Mouse (Mus musculus) forebrain, embryonic 14.5 days (tissue): ENCODE data around the gene Sptlc2. TPM values are rescaled to one million over a fixed set of nuclear protein-coding genes. Genes with fewer than 3 reads are reported as not detected.

Experiments used
- ATAC-seq: fragments of 200-750 bp; cut with Nextera tagmentation; 2 replicates; pipeline ENCODE4 v1.8.0; 2017; ENCODE audit warnings: mild to moderate bottlenecking, moderate library complexity
- DNase-seq: peaks from one replicate; pipeline ENCODE4 v3.0.0-alpha.2; 2015; ENCODE audit warnings: low spot score
- H3K27ac ChIP-seq: fragments of 300-500 bp; sonication (generic); 2 replicates; pipeline ENCODE4 v1.5.1; 2014; ENCODE audit warnings: low read depth, mild to moderate bottlenecking, control low read depth, low read length, moderate library complexity
- H3K27me3 ChIP-seq: fragments of 300-500 bp; sonication (generic); replicated peaks from 2 replicates; pipeline ENCODE4 v1.6.1; 2014; ENCODE audit warnings: low read length, control low read depth, mixed read lengths; ENCODE audit not compliant: control insufficient read depth, insufficient read depth
- H3K36me3 ChIP-seq: fragments of 300-500 bp; sonication (generic); 2 replicates; pipeline ENCODE4 v1.6.1; 2014; ENCODE audit warnings: low read length, control low read depth; ENCODE audit not compliant: control insufficient read depth, insufficient read depth
- H3K4me1 ChIP-seq: fragments of 300-500 bp; sonication (generic); 2 replicates; pipeline ENCODE4 v1.6.1; 2014; ENCODE audit warnings: antibody characterized with exemption, low read length, control low read depth; ENCODE audit not compliant: control insufficient read depth, insufficient read depth
- H3K4me2 ChIP-seq: fragments of 300-500 bp; sonication (generic); 2 replicates; pipeline ENCODE4 v1.6.1; 2014; ENCODE audit warnings: mild to moderate bottlenecking, control low read depth, low read length
- H3K4me3 ChIP-seq: fragments of 300-500 bp; sonication (generic); 2 replicates; pipeline ENCODE4 v1.5.1; 2014; ENCODE audit warnings: low read depth, low read length, control low read depth
- H3K9ac ChIP-seq: fragments of 300-500 bp; sonication (generic); 2 replicates; pipeline ENCODE4 v1.6.1; 2014; ENCODE audit warnings: mild to moderate bottlenecking, low read length, control low read depth, moderate library complexity
- H3K9me3 ChIP-seq: fragments of 300-500 bp; sonication (generic); replicated peaks from 2 replicates; pipeline ENCODE4 v1.6.1; 2016; ENCODE audit warnings: low read length, control low read depth, mixed read lengths; ENCODE audit not compliant: control insufficient read depth
- WGBS: fragments of 180-500 bp; shearing (Covaris S2); extraction: QIAGEN DNeasy Blood & Tissue Kit; methylation state at CpG from one replicate; pipeline ENCODE4 v1.1.7; 2014; 5-methylcytosine and 5-hydroxymethylcytosine counted together
- polyA plus RNA-seq: library from polyadenylated mRNA; unstranded; fragments of >200 nt; fragmentation: Nextera tagmentation; extraction: Ambion mirVana; gene quantifications from 2 replicates; pipeline ENCODE4 v1.2.1, GENCODE M21; 2014

Gene Sptlc2
- 51.8 and 65.8 TPM in 2 replicates for polyA plus RNA-seq

DNA sequence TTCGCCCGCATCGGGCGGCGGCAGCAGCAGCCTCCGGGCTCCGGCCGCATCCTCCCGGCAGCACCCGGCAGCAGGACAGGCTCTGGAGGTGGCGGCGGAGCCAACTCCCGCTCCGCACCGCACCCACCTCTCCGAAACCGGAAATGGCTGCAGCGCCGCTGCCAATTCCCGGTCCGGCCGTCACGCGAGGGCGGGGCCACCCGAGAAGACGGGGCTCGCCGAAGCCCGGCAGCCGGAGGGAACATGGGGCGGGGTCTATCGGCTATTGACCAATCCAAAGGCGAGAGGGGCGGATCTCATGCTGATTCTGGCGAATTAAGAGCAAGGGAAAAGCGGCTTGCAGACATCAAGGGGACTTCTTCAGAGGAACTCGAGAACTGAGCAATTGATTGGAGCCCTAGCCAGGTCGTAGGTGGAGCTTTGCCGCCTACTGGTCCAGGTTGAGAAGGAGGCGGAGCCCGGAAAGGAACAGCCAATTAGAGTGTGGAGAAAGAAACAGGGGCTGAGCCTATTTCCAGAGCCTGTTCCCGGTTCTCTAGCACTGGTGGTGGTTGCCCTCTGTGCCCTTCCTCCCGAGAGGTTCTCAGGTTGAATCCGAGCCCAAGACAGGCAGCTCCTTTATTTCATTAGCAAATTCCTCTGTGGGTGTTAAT lies at the start of gene Sptlc2:
Gene Sptlc2, minus strand, starts transcription at position 234 of the 653 bp plus-strand sequence.
- no peaks in the 10 kb centered on the region for H3K27me3 ChIP-seq
- H3K9ac ChIP-seq: peak within 1 kb of the TSS; percentile 90
- peaks cover 11% of the 10 kb centered on the region; the same call in 1 of the 2 replicates for H3K4me1 ChIP-seq
- peak within 1 kb of the TSS; percentile 95 for H3K4me3 ChIP-seq
- peak; percentile 99 for ATAC-seq
- under 1% methylated on average over 44 of the region's 45 CpGs for WGBS
- H3K4me2 ChIP-seq: peak within 1 kb of the TSS; percentile 98
- no peaks in the 10 kb centered on the region for H3K36me3 ChIP-seq
- DNase-seq: peak; percentile 100
- peak within 1 kb of the TSS; percentile 71 for H3K27ac ChIP-seq
- no peaks in the 10 kb centered on the region for H3K9me3 ChIP-seq

DNA sequence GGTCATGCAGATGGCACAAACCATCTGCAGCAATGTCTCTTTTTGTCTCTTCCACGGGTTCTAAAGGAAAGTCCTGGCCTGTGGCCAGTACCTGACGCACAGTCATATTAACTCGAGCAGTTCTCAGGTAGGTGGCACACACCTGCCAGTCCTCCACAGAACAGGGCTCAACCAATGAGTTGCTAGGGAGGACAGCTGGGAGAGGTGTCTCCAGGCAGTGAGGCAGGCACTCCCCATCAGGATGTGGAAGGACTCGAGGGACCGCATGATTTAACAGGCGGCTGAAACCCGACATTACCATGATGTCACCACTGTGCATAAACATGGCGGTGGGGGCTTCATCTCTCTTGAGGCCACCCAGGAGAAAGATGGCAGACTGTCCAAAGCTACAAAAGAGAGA lies 40.7 kb upstream of the Sptlc2 start:
- DNase-seq (no peak), ATAC-seq (no peak)
- 87% methylated on average over 8 of the region's 8 CpGs for whole genome bisulfite sequencing
- no peaks in the 10 kb centered on the region for H3K4me1 ChIP-seq
- peaks cover 83% of the 10 kb centered on the region for H3K36me3 ChIP-seq
- no peaks in the 10 kb centered on the region for H3K27me3 ChIP-seq
- H3K4me3 ChIP-seq: no peak overlapping the region
- H3K9ac ChIP-seq: no peak overlapping the region
- no peak overlapping the region for H3K4me2 ChIP-seq
- no peaks in the 10 kb centered on the region for H3K9me3 ChIP-seq
- no peak overlapping the region for H3K27ac ChIP-seq

DNA sequence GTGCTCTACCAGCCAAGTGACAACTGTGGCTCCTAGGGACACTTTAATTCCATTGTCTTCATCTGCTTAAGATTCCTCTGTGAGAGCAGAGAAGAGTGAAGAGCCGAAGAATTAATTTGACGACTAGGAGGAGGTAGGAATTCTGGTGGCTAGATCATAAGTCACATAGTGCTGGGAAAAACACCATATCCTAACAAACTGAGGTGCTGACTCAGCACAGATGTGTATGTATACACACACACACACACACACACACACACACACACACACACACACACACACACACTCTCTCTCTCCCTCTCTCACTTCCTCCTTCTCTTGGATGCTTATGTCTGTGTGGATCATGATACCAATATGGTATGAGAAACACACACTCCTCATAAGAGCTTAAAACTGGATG lies 40.1 kb upstream of the Sptlc2 start:
- no peaks in the 10 kb centered on the region for H3K9me3 ChIP-seq
- no peak overlapping the region for H3K4me3 ChIP-seq
- no peak for ATAC-seq
- H3K27me3 ChIP-seq: no peaks in the 10 kb centered on the region
- H3K27ac ChIP-seq: no peak overlapping the region
- WGBS: 82% methylated on average over 2 of the region's 2 CpGs
- DNase-seq: no peak
- H3K9ac ChIP-seq: no peak overlapping the region
- H3K4me2 ChIP-seq: no peak overlapping the region
- no peaks in the 10 kb centered on the region for H3K4me1 ChIP-seq
- peaks cover 78% of the 10 kb centered on the region for H3K36me3 ChIP-seq

DNA sequence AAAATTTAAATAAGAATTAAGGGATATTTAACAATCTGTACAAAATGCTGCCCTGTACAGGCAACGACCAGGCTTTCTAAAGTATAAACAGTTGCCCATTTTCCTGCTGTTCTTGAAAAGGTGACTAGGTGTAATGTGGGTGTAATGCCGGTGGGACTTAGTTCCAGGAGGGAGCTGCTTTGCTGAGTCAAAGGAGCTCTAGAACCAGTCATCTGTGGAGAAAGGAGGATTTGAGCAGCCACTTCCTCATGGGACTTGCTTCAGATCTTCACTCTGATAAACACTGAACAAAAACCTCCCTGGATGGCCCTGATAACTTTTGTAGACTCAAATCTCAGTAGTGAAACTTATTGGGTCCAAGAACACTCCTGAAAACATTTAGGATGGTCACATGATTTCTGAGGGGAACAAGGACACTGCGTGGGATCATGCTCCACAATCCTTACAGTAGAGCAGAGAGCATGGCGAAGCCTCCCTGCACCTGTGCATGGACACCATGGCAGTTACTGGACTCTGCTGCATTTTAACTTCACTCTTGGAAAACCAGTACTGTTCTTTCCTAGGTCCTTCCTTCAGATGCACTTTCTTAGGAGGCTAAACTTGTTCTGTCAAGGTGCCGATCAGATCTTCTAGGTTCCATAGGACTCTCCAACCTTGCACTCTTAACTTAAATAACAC lies 38.3 kb upstream of the Sptlc2 start:
- Histone ChIP-seq H3K4me3 (no peak overlapping the region), H3K4me2 (no peak overlapping the region), H3K27me3 (no peaks in the 10 kb centered on the region), H3K4me1 (no peaks in the 10 kb centered on the region), H3K9me3 (no peaks in the 10 kb centered on the region), H3K27ac (no peak overlapping the region), H3K9ac (no peak overlapping the region), H3K36me3 (peaks cover 60% of the 10 kb centered on the region)
- 89% methylated on average over 5 of the region's 5 CpGs for WGBS
- DNase-seq (no peak), ATAC-seq (no peak)

DNA sequence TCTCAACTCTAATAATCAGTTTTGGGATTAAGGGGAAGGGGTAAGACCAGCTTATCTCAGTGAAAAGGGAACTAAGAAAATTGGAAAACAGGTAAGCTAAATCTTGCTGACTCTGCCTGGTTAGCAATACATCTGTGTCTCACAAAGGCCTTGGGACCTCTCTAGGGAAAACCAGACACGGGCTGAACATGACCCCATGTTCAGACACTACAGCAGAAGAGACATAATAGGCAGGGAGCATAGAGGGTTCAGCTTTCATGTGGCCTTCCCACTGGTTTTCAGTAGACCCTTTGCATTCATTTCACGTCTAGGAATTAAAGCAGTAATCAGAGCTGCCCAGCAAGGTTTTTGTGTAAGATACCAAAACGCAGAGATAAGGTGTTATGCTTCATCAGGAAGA lies 36.4 kb upstream of the Sptlc2 start:
- peaks cover 40% of the 10 kb centered on the region for H3K36me3 ChIP-seq
- H3K4me1 ChIP-seq: no peaks in the 10 kb centered on the region
- H3K9me3 ChIP-seq: no peaks in the 10 kb centered on the region
- H3K9ac ChIP-seq: no peak overlapping the region
- no peaks in the 10 kb centered on the region for H3K27me3 ChIP-seq
- H3K4me2 ChIP-seq: no peak overlapping the region
- no peak overlapping the region for H3K27ac ChIP-seq
- DNase-seq: no peak
- no peak for ATAC-seq
- H3K4me3 ChIP-seq: no peak overlapping the region
- 19% methylated on average over 3 of the region's 3 CpGs for WGBS

DNA sequence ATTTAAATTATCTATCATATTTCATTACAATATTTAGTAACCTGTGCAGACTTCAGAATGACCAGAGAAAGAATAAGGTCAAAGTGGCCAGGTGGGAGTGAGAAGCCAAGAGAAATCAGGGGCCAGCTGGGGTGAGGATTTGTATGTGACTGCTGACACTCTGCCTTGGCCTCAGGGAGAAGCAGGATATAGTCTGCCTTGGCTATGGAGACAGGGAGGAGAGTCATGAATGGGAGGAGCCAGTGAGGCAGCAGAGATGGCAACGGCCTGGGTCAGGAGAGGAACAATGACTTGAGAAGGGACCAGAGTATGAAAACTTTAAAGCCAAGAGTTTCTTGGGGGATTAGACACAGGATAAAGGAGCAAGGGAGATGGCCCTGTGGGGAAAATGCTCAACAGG lies 35.5 kb upstream of the Sptlc2 start:
- H3K27ac ChIP-seq: no peak overlapping the region
- DNase-seq: no peak
- ATAC-seq: no peak
- no peak overlapping the region for H3K9ac ChIP-seq
- peaks cover 32% of the 10 kb centered on the region for H3K36me3 ChIP-seq
- no peak overlapping the region for H3K4me2 ChIP-seq
- H3K9me3 ChIP-seq: no peaks in the 10 kb centered on the region
- no peak overlapping the region for H3K4me3 ChIP-seq
- H3K27me3 ChIP-seq: no peaks in the 10 kb centered on the region
- 42% methylated on average over 1 of the region's 1 CpGs for WGBS
- H3K4me1 ChIP-seq: peaks cover 5% of the 10 kb centered on the region

DNA sequence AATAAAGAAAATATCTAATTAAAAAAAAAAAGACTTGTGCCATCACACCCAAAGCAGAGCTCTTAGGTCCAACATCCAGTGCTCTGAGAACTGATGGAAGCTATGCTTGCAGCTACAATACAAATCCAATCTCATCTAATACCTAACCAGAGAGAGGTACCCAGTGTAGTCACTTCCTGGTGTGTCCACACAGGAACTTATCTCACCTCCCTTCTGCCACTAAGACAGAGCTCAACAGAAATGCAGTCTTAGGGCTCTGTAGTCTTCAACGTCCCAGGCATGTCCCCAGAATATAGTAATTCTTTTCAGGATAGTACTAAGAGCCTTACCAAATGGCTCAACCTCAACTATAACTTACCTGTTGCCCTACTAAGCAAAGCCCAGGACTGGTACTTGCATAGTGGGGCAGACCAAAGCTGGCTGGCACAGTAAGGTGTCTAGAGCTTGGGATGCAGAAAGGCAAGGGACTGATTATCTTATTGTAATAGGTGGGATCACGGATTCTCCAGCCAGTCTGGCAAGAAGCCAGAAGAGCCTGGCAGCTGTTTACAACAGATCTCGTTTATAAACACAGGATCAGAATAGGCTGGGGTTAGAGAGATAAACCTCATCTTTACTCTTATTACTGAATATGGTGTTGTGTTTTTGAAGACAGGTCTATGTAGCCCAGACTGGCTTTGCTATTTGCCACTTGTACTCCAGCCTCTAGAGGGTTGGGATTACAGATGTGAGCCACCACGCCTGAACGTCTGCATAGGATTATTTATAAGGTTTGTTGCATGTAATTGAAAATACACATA lies 33.8 kb upstream of the Sptlc2 start:
- H3K4me1 ChIP-seq: peaks cover 5% of the 10 kb centered on the region
- DNase-seq (no peak), ATAC-seq (no peak)
- peaks cover 14% of the 10 kb centered on the region for H3K36me3 ChIP-seq
- H3K4me2 ChIP-seq: no peak overlapping the region
- 71% methylated on average over 5 of the region's 5 CpGs for WGBS
- no peaks in the 10 kb centered on the region for H3K9me3 ChIP-seq
- H3K27ac ChIP-seq: no peak overlapping the region
- H3K27me3 ChIP-seq: no peaks in the 10 kb centered on the region
- no peak overlapping the region for H3K9ac ChIP-seq
- H3K4me3 ChIP-seq: no peak overlapping the region

DNA sequence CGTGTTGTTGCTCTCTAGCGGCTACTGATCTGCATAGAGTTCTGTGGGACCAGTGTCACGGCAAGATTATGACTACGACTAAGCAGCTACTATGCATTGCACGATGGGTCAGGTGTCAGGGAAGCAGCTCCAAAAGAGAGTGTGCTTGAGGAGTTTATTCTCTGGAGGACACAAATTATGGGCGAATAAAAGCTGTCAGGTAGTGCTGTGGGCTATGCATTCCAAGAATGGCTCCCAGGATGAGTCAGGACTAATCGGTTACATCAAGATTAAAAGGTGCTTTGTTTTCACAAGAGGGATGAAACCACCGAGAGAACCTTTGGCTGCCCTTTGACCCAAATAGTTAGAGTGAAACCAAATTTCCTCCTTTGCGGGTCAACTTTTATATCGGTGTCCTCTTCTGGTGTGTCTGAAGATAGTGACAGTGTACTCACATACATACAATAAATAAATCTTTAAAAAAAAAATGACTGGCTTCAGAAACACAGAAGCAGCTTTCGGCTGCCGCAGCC lies 31.9 kb upstream of the Sptlc2 start:
- no peak overlapping the region for H3K4me3 ChIP-seq
- H3K9me3 ChIP-seq: no peaks in the 10 kb centered on the region
- no peak overlapping the region for H3K4me2 ChIP-seq
- DNase-seq (no peak), ATAC-seq (no peak)
- H3K36me3 ChIP-seq: peaks cover 7% of the 10 kb centered on the region
- no peak overlapping the region for H3K9ac ChIP-seq
- H3K4me1 ChIP-seq: peaks cover 5% of the 10 kb centered on the region
- H3K27me3 ChIP-seq: no peaks in the 10 kb centered on the region
- H3K27ac ChIP-seq: 0 out of 2 replicates have a peak overlapping the region, but pooled peaks have one; percentile 45
- 78% methylated on average over 12 of the region's 12 CpGs for WGBS
